8 mouse cellular contexts compared by ENCODE assay signal in genomic region chr8:120539775-120540625, GRCm38 (mm10). TPM values are rescaled to one million over a fixed set of nuclear protein-coding genes. Genes with fewer than 3 reads are reported as not detected.
DNase-seq lines count a peak whose midpoint lies in the region; ATAC-seq and TF ChIP-seq lines count a peak whose summit lies in the region.

No protein-coding gene starts in this region.

- peak; percentile 50 for ATAC-seq in erythroid progenitor cell, adult 5-6 weeks (replicated peaks; ENCODE audit: low FRiP score, poor library complexity, severe bottlenecking)
- no peak for ATAC-seq in kidney, postnatal 0 days (replicated peaks; ENCODE audit: low FRiP score, low read depth)
- ATAC-seq in midbrain, embryonic 16.5 days = no peak

- H3K4me2 ChIP-seq in kidney, postnatal 0 days (ENCODE audit: low read length) = peak overlapping the region; percentile 99
- peak overlapping the region; percentile 98 for H3K4me2 ChIP-seq in midbrain, embryonic 16.5 days (ENCODE audit: low read length)

- H3K9ac ChIP-seq in kidney, postnatal 0 days (ENCODE audit: low read depth, low read length) = no peak overlapping the region
- H3K9ac ChIP-seq in midbrain, embryonic 16.5 days (ENCODE audit: low read depth, low read length) = peak overlapping the region; percentile 54; the same call in 1 of the 2 replicates

- peak overlapping the region; percentile 96 for H3K27ac ChIP-seq in kidney, postnatal 0 days
- H3K27ac ChIP-seq in midbrain, embryonic 16.5 days (ENCODE audit: low read length) = peak overlapping the region; percentile 98

- peak overlapping the region; percentile 88 for H3K4me3 ChIP-seq in E14TG2a.4 (replicated peaks; ENCODE audit: low read length)
- H3K4me3 ChIP-seq in kidney, postnatal 0 days (replicated peaks; ENCODE audit: low read depth, low read length) = no peak overlapping the region
- no peak overlapping the region for H3K4me3 ChIP-seq in midbrain, embryonic 16.5 days (ENCODE audit: low read depth, low read length)

- WGBS in kidney, postnatal 0 days = 29% methylated on average over 23 of the region's 23 CpGs
- WGBS in midbrain, embryonic 16.5 days = 18% methylated on average over 23 of the region's 23 CpGs

- DNase-seq in gastrocnemius, adult 8-10 months (ENCODE audit: low spot score in 2 of 2) = peak; percentile 58 to 71
- no peak for DNase-seq in gastrocnemius, postnatal 10 days
- peak; percentile 42 for DNase-seq in kidney, postnatal 0 days (ENCODE audit: low spot score)
- DNase-seq in frontal cortex, postnatal 10 days (ENCODE audit: low spot score in 2 of 2) = no peak
- DNase-seq in urinary bladder, adult 18-20 months (ENCODE audit: low spot score in 2 of 2) = no peak

- H3K4me1 ChIP-seq in E14TG2a.4 (replicated peaks; ENCODE audit: low read depth, low read length) = peaks cover 71% of the 10 kb centered on the region
- H3K4me1 ChIP-seq in kidney, postnatal 0 days (replicated peaks; ENCODE audit: insufficient read depth, low read length) = peaks cover 61% of the 10 kb centered on the region
- peaks cover 72% of the 10 kb centered on the region for H3K4me1 ChIP-seq in midbrain, embryonic 16.5 days (ENCODE audit: control insufficient read depth, insufficient read depth, low read length)

- peaks cover 35% of the 10 kb centered on the region for H3K36me3 ChIP-seq in E14TG2a.4 (ENCODE audit: insufficient read depth, low read length)
- no peaks in the 10 kb centered on the region for H3K36me3 ChIP-seq in kidney, postnatal 0 days (ENCODE audit: insufficient read depth, low read length)
- H3K36me3 ChIP-seq in midbrain, embryonic 16.5 days (ENCODE audit: control insufficient read depth, insufficient read depth, low read length) = no peaks in the 10 kb centered on the region

- TF ChIP-seq CTCF in E14TG2a.4 (conservative IDR thresholded peaks at IDR 0.05; ENCODE audit: low read length) = no peak
- no peak for TF ChIP-seq CTCF in kidney, postnatal 0 days (IDR thresholded peaks at IDR 0.05; ENCODE audit: low read depth)

- H3K9me3 ChIP-seq in E14TG2a.4 (ENCODE audit: low read length) = no peaks in the 10 kb centered on the region
- no peaks in the 10 kb centered on the region for H3K9me3 ChIP-seq in kidney, postnatal 0 days (replicated peaks; ENCODE audit: low read length)
- no peaks in the 10 kb centered on the region for H3K9me3 ChIP-seq in midbrain, embryonic 16.5 days (replicated peaks; ENCODE audit: control insufficient read depth, low read length, poor library complexity, severe bottlenecking)

- no peaks in the 10 kb centered on the region for H3K27me3 ChIP-seq in E14TG2a.4 (ENCODE audit: insufficient read depth, low read length)
- no peaks in the 10 kb centered on the region for H3K27me3 ChIP-seq in kidney, postnatal 0 days (ENCODE audit: insufficient read depth, low read length)
- no peaks in the 10 kb centered on the region for H3K27me3 ChIP-seq in midbrain, embryonic 16.5 days (ENCODE audit: control insufficient read depth, insufficient read depth, low read depth, low read length)

RNA-seq across cellular contexts. Expression of gene Gins2, which starts 49.1 kb away (rescaled TPM):
- total RNA-seq in gastrocnemius, adult 8-10 months (2022) = under 1 TPM in 3 of 4 experiments, not detected in 1; 0.09 to 0.43 (median 0.36) TPM
- 1 to 10 TPM; 8.6 to 9.1 TPM for total RNA-seq in gastrocnemius, postnatal 10 days (2021)
- total RNA-seq in erythroid progenitor cell, adult 5-6 weeks (2015; ENCODE audit: low replicate concordance) = 5.8 and 31.4 TPM in 2 replicates
- total RNA-seq in erythroid progenitor cell, adult 5-6 weeks (2017; ENCODE audit: low replicate concordance) = 11.9 and 21.3 TPM in 2 replicates
- 54.0 and 70.0 TPM in 2 replicates for polyA plus RNA-seq in kidney, postnatal 0 days (2015; fragmentation: Nextera tagmentation; extraction: Ambion mirVana)
- polyA plus RNA-seq in midbrain, embryonic 16.5 days (2015; fragmentation: Nextera tagmentation; extraction: Ambion mirVana) = 10.7 and 13.3 TPM in 2 replicates

Comparison
In these comparisons a context has a peak if more than half of its experiments do, and no peak if none do; other contexts are left out.
1. DNase-seq: peak in gastrocnemius, adult 8-10 months (2 of 2) and kidney, postnatal 0 days (single experiment); none in gastrocnemius, postnatal 10 days (single experiment), frontal cortex, postnatal 10 days (0 of 2) and urinary bladder, adult 18-20 months (0 of 2).
2. RNA of gene Gins2, which starts 49.1 kb away (total RNA-seq): 5.8 to 31.4 TPM in erythroid progenitor cell, adult 5-6 weeks and 8.6 to 9.1 TPM in gastrocnemius, postnatal 10 days; 0.09 to 0.43 TPM in gastrocnemius, adult 8-10 months; every median in the first group is over 4 times any median in the second.